Mouse (Mus musculus): Measurements from ENCODE around the gene Syngap1.

The Syngap1 gene

DNA sequence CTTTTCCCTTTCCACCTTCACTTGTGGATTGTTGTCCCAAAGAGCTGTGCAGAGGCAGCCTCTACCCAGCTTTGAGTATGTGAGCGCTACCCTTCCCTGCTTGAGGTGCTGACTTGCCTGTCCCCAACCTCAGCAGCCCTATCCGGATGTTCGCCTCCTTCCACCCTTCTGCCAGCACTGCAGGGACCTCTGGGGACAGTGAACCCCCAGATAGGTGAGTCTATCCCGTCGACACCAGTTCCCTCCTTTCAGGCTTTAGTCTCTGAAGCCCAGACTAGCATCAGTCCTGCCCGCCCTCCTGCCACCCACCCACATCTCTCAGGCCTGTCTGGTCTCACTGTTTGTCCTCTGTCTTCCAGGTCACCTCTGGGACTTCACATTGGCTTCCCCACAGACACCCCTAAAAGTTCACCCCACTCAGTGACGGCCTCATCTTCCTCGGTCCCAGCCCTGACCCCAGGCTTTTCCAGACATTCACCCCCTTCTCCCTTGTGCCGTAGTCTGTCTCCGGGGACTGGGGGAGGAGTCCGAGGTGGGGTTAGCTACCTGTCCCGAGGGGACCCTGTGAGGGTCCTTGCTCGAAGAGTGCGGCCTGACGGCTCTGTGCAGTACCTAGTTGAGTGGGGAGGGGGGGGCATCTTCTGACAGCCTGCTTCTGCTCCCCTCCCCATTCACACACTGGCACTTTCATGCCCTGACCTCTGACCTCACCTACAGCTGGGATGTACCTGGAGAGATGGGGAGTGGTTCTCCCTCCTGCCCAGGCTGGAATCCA is 3.9 kb upstream of the Syngap1 start:
- no peak for DNase-seq (ENCODE audit: low spot score)

DNA sequence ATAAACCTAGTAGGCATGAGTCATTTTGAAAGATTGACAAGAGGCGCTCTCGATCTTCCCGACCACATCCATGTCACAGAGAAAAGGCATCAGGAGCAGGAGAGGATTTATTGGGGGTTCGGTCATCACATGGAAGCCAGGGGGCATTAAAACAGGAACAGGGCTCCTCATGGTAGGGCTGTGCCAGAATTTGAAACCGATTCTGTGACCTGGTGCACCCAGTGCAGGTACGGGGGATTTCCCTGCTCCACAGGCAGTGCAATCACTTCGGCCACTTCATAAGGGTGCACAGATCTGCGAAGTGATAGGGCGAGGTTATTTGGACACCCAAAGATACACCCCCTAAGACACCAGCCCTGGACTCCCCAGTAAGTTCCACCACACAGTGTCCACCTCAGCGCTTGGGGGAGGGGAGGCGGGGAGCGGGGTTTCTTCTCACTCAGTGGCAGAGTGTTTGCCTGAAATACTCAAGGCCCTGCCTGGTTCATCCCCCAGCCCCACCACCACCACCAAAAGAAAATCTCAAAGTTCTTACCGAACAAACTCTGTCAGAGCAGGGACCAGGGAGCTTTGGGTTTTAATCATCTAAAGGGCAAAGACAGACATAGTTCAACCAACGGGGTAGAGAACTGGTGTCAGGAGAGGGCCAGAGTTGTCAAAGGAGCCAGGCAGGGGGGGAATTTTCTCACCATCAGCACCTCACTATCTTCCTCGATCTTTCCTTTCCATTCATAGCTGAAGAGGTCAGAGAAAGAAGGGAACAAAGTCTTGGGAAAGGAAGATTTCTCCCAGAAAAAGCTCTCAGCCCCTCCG is 3.0 kb upstream of the Syngap1 start:
- no peak for DNase-seq (ENCODE audit: low spot score)

DNA sequence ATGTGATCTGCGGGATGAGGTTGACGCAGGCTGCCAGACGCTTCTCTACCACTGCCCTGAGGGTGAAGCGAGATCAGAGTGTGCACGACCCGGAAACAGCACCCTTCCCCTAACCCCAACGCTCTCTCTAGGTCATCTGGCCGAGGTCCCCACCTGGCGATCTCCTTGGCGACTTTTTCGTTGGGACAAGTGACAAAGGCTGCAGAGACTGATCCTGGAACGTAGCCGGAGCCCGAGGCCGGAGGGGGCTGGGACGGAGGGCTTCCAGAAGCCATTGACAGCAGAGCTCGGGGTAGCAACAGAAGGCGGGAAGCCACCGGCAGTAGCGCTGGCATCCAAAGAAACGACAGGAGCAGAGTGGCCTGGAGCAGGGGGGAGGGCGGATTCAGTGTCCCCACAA is 2.3 kb upstream of the Syngap1 start:
- DNase-seq (ENCODE audit: low spot score): no peak

DNA sequence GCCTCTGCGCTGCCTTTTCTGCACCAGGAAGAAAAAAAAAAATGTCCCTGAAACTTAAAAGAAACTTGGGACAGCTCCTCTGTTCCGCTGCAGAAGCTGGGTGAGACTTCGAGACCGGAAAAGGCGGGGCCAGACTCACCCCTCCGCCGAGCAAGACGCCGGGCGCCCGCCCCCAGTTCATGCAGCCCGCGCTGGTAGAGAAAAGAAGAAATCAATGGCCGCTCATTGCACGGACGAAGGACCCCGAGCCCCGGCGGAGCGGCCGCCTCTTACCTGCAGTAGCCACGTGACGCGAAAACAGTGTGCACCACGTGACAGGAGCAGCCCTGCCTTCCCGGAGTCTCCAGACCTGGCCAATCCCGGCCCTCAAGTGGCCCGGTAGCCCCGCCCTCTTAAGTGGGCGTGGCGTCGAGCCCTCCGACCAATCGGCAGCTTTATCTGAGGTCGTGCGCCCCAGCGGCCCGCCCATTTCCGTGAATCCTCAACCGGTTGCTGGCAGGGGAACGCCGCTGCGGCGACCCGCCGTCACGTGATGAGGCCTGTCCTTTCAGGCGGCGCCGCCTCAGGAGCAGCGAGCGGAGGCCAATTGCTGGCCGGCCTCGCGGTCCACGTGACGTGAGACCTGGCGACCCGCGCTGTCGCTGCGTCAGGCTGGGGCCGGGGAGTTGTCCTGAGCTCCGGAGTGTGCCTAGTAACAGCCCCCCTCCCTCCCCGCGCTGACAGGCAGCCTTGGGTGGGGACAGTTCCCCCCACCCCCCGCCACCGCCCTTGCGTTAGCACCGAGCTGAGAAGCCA is 1.7 kb upstream of the Syngap1 start, which contains the start of gene Cuta:
Cuta (minus strand) TSS at position 392 of the 795 bp plus-strand sequence.
- DNase-seq (ENCODE audit: low spot score): peak; percentile 100

DNA sequence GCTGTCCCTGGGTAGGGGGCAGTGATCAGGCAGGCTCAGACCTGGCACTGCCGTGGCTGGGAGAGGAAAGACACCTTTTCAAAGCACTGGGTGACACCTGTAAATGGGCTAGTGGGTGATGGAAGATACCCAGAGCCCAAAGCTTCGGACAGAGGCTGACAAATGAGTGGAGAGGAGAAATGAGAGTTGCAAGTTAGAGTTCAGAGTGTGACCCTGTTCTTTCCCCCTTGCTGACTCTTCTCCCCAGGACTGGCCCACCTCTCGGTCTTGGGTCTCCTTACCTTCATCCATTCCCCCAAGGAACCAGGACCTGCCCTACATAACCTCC is 1.1 kb upstream of the Syngap1 start:
- DNase-seq (ENCODE audit: low spot score): no peak

DNA sequence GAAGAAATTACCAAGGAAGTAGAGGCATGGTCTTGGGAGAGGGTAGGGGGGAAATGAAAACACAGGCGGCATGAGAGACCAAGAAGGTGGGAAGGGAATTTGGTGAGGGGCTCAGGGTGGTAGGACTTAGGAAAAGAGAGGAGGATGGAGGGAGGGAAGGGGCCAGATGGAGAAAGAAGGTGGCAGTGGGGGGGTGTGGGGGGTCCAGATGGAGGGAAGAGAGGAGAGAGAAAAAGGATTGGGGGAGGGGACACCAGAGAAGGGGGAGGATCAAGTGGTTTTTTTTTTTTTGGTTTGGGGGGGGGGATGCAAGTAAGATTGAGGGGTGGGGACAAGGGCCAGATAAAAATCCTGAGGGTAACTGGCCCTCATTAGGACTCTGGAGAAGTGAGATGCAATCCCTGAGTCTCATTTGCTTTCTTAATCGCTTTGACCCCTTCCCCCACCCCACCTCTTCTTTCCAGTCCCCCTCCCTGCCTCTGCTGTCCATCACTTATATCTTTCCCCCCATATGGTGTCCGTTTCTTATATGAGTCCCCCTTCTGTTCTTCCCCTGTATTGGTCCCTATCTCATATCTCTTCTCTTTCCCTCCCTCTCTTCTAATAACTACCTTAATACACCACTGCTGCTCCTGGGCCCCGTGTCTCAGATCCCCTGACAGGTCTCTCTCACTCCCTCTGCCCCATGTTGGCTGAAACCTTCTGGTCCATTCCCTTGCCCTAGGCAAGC is 953 bp downstream of the Syngap1 start:
- no peak for DNase-seq (ENCODE audit: low spot score)

DNA sequence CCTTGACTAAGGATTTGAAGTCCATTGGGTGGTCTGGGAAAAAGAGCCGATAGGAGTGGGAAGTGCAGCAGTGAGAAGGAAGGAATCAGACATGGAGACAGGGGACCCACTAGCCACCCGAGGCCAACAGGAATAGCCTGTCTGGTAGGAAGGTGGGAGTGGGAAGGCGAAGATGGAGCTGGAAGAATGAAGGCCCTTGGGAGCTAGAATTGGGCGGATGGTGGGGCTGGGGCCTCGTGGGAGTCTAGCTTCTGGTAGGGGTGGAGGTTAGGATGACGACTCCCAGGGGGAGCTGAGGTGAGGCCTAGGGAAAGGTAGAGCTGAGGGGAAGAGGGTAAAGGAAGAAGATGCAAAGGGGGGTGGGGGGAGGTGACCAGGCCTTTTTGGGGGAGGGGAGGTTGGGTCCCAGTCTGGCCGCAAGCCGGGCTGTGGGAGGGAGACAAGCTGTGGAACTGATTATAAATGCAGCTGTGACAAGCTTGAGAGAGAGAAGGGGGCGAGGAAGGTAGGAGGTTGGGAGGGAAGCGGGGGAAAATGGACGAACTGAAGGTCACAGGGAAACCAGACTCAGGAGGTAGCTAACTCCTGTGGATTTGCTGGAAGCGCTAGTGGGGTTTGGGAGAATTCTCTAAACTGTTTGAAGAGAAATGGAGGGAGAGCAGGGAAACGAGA is 4.9 kb downstream of the Syngap1 start:
- DNase-seq (ENCODE audit: low spot score): no peak

DNA sequence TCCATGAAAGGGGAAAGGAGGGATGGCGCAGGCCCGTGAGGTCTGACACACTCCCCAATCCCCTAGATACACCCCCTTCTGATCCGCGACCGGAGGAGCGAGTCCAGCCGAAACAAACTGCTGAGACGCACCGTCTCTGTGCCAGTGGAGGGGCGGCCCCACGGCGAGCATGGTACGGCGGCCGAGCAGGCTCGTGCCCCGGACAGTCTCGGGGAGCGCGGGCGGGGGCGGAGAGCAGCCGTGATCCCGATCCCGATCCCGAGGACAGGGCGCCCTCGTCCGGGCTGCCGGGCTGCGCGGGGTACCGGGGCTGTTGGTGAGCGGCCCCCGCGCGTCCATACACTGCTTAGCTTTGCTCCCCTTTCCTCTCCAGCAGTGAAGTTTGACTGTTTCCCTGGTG is 5.5 kb downstream of the Syngap1 start:
- DNase-seq (ENCODE audit: low spot score): peak; percentile 74

DNA sequence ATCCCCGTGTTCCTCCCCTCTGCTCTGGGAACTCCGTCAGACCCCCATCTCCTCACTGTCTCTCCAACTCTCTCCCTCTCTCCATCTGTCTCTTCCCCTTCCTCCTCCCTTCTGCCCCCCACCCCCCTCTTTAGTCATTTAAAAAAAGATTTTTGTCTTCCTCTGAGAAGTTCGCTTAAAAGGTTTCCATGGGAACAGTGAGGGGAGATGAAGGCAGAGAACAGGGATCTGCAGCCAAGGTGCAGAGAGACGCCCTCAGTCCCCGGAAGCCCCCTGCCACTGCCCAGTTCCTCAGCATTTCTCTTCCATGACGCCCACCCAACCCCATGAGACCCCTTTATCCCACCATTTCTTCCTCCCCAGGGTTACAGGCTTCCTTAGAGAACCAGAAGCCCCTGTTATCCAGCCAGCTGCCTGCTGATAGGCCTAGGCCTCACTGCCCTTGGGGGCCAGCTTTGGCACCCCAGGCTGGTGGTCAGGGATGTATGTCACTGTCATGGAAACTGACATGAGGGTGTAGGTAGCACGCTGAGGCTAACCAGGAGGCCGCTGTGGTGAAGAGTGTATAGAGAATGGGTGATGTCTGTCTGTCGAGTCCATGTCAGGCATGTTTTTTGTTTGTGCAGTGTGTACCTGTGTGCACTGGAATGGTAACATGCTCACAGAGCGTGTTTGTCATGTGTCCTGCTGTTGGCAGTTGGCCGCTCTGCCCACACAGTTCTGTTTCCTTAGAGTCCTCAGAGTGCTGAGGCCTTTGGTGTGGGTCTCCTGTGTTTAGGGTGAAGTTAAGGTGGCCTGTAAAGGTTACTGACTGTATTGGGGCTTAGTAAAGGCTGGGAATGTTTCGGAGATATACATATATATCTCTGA is 6.4 kb downstream of the Syngap1 start:
- no peak for DNase-seq (ENCODE audit: low spot score)

DNA sequence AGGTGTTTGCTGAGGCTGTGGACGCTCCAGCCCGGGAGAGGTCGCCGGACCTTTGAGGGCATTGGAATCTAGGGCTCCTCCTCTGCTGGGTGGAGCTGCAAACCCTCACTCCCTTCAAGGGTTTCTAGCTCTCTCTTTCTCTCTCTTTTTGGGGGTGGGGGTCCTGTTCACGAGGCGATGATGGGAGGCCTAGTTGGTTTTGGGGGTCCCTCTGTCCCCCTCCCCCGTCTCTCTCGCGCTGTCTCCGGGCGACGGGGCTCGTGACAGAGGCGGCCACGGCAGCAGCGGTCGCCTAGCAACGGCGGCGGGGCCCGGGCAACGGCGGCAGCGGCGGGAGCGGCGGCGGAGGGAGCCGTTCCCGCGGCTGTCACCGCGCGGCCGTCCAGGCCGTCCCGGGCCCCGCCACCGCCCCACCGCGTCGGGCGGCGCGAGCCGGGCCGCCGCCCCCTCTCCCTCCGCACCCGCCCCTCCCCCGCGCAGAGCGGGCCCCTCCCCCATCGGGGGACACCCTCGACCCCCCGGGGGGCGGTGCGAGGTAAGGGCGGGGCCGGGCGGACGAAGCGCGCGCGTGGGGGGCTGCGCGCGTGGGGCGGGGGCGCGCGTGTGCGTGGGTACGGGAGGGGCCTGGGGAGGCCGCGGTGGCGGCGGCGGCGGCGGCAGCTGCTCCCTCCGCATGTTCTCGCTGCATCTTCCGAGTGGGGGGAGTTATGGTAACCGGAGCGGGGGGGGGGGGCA is 7.4 kb downstream of the Syngap1 start:
- no peak for DNase-seq (ENCODE audit: low spot score)

DNA sequence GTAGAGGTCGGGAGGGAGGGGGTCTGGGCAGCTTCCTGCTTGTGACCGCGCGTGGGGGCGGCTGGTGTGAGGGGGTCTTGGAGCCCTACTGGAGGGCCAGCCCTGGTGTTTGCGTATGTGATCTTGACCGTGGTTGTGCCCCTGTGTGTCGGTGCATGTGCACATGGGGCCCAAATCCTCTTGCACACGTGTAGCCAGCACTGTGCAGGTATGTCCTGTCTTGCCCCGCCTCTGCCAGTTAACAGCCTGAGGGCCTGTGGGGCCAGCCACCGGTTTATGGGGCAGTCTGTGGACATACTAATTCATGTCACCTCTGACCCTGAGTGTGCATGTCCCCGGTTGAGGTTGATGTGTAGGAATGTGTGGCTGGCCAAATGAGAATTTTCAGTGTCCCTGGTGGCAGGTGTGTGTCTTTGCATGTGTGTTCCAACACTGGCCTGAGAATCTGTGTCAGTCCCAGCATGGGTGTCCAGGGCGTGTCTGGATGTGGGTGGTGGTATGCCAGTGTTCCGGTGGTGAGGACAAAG is 8.1 kb downstream of the Syngap1 start:
- DNase-seq (ENCODE audit: low spot score): no peak

DNA sequence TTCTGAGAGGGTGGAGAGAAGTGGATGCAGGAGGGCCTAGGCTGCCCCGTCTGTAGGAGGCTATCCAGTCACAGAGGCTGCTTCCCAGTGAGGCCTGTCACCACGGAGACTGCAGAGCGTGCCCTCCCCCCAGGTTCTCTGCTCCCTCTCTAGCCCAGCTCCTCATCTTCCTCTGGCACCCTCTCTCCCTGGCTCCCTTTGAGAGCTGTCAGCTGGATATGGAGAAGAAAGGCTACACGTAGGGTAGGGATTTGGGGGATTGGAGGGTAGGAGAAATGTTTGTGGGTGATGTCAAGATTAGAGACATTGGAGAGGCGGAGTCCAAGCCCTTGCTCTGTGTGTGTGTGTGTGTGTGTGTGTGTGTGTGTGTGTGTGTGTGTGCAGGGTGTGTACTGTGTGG is 8.8 kb downstream of the Syngap1 start:
- DNase-seq (ENCODE audit: low spot score): no peak

DNA sequence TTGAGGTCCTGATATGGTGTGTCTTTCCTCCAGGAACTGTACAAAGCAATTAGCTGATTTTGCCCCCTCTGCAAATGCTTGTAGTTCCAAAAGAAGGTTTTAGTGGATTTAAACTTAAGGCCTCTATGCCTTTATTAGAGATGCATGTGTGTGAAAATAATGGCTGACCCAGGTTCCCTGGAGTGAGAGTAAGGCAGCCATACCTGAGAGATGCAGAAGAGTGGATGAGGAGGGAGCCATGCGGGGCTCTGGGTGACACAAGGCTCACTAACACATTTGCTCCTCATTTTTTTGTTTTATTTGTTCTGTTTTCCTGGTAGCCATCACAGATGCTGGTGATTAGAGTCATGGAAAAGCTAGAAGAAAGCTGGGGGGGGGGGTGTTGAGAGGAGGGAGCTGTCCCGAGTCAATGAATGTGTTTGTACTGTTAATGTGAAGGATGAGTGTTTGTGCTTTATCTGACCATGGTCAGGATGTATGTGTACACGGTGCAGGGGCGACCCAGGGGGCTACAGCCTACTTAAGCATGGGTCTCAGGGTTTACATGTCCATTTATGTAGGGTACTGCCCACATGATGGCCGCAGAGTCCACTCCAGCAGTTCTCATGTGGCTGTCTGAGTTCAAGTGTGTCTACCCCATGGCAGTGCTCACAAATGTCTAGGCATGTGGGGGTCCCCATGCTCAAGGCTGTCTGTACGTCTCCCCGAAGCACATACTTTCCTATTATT is 9.7 kb downstream of the Syngap1 start:
- DNase-seq (ENCODE audit: low spot score): no peak

DNA sequence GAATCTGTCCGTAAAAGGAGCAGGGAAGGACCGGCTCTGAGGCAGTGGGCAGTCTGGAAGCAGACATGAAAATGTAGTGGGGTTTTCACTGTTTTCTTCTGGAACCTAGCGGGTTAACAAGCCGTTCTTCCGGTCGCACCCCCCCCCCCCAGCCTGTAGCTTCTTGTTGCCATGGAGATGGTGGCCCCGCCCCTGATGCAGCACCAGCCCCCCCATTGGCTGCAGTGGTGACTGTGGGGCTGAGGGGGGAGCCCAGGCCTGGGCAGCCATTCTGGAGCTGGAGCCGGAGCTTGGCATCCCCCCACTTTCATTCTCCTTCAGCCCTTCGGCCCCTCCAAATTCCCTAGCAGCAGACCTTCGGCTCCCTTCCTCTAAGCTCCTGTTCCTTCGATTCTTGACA is 10.4 kb downstream of the Syngap1 start:
- DNase-seq (ENCODE audit: low spot score): peak; percentile 66

DNA sequence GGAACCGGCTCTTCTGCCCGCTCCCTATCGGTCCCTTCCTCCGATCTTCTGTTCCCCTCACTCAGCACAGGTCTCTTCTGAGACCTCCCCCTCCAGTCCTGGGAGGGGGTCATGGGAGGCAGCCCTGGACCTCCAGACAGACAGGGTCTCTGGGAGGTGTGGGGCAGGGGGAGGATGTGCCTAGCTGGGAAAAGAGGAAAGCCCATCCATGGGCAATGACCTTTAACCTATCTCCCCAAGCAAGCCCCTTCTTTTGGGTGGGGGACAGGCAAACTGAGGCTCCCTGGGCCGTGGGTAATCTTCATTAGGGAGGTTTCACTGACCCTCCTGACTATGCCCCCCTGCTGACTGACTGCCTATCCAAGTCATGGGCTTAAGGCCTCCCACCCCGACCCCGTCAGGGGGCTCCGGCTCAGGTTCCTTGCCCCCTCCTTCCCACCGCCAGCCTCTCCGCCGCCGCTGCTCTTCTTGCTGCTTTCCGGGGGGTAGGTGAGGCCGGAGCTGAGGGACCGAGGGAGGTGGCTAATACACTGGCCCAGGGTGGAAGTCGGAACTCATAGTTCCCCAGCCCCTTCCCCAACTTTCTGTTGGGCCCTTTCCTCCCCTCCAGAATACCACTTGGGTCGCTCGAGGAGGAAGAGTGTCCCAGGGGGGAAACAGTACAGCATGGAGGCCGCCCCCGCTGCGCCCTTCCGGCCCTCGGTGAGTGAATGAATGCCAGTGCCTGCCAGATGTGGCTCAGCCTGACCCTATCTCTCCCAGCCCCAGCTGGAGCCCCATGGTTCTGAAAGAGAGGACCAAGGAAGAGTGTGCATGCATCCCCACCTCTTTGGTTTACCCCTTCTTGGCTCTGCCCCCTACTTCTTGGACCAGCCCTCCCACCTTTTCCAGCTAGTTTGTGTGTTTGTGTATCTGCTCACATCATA is 11.2 kb downstream of the Syngap1 start:
- no peak for DNase-seq (ENCODE audit: low spot score)

DNA sequence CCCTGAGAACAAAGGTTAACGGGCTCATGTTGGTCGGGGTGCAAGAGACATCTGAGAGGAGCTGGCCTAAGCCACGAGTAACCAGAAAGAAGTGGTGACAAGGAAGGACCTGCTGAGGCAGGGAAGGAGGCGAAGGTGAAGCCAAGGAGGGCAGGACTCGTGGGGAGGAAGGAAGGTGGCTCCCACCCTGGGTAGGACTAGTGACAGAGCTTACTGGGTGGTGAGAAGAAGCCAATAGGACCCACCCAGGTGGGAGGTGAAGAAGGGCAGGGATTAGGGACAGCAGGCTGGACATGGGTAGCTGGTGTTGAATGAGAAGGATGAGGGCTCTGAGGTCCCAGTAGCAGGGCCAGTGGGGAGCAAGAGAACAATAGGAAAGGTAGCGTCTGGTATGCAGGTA is 12.1 kb downstream of the Syngap1 start:
- DNase-seq (ENCODE audit: low spot score): no peak

DNA sequence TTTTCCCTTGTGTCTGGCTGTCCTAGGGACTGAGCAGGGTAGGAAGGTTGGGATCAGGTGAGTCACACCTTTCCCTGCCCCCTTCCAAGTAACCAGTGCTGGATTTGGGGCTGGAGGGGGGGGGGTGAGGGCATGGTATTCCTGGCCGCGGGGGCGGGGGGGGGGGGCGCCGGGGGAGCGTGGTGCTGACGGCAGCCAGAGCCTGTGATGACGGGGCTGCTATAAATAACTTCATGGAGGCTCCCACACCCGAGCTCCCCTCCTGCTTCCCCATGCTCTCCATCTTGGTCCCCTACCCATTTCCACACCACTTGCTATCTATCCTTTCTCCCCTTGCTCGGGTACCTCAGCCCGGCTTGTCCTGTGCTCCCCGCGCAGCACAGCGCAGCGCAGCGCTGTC is 12.7 kb downstream of the Syngap1 start:
- DNase-seq (ENCODE audit: low spot score): no peak

DNA sequence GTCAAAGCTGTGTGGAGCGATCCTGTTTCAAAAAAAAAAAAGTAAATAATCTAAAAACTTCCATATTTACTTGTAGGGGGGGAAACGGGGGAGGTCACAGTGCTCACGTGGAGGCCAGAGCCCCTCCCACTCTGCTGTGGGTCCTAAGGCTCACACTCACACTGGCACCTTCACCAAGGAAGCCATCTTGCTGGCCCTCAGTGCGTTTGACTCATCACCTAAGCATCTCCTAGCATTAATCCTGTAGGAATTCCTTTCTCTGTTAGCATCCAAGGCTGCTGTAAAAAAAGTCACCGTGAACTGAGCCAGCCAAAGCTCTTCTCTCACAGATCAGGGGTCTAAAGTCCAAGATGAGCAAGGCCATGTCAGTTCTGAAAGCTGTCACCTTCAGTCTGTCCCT is 15.3 kb downstream of the Syngap1 start:
- DNase-seq (ENCODE audit: low spot score): no peak
